Mouse (Mus musculus): Measurements from ENCODE around the gene Srpk1.

DNA sequence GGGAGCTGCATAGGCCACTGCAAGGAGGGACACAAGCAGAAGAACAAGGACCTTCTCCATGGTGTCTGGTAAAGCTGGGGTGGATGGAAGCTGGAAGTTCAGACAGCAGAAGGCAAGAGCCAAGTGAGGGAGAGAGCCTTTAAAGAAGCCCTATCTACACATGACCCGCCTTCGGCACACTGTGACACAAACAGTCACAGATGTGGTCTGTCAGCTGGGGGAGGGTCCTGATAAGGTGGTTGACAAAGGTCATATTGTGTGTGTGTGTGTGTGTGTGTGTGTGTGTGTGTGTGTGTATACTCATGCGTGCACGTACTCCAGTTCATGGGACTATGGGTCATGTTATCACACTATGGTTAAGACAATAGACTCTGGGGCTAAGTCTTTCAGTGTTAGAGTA, 61.9 kb downstream of the Srpk1 start, which contains the start of gene Clps:
- no peak for TF ChIP-seq CTCF (IDR thresholded peaks at IDR 0.05; ENCODE audit: control insufficient read depth, insufficient read depth, insufficient read length)
- no peak for TF ChIP-seq MYOD1 (IDR thresholded peaks at IDR 0.05; ENCODE audit: control insufficient read depth, insufficient read length, low read depth)
- no peak for TF ChIP-seq MAX (IDR thresholded peaks at IDR 0.05)
- no peak for TF ChIP-seq USF1 (IDR thresholded peaks at IDR 0.05; ENCODE audit: low read depth)

Measured in C2C12 (cell line).